Mouse (Mus musculus): ENCODE results near the gene Il31ra.

GRCm38 (mm10) chr13:112573800-112574199 lies 20.4 kb downstream of the Il31ra start:
- no peak for TF ChIP-seq CTCF (IDR thresholded peaks at IDR 0.05; ENCODE audit: low read depth)
- TF ChIP-seq EP300 (IDR thresholded peaks at IDR 0.05; ENCODE audit: low read depth): no peak

Measured in heart, postnatal 0 days (tissue).